Comparison of ENCODE assay signal across 12 mouse cellular contexts in genomic region chr10:118064816-118065216, GRCm38 (mm10).
DNase-seq lines count a peak whose midpoint lies in the region; ATAC-seq lines count a peak whose summit lies in the region.
"Had no signal": no experiment of that assay in that cellular context is flagged by ENCODE, and none has a peak within 500 bp of the region (broad histone marks: within the 10 kb centered on the region; RNA-seq: fewer than 3 reads in every experiment).

No protein-coding gene starts in this region.

- peaks cover 0 to 3% of the 10 kb centered on the region in 2 experiments; a peak in 1 of 4 replicates for H3K4me1 ChIP-seq in heart, embryonic 14.5 days (ENCODE audit: control insufficient read depth in 2 of 2, insufficient read depth in 2 of 2, low read length in 2 of 2)
- no peaks in the 10 kb centered on the region for H3K4me1 ChIP-seq in liver, embryonic 16.5 days (ENCODE audit: control insufficient read depth, low read depth, low read length)
- no peaks in the 10 kb centered on the region for H3K4me1 ChIP-seq in midbrain, embryonic 10.5 days
- H3K4me1 ChIP-seq: stomach, embryonic 15.5 days had no signal

- 30% methylated on average over 7 of the region's 7 CpGs for WGBS in heart, embryonic 14.5 days
- WGBS in liver, embryonic 16.5 days (ENCODE audit: insufficient replicate concordance), result 22% methylated on average over 7 of the region's 7 CpGs
- 68% methylated on average over 7 of the region's 7 CpGs for WGBS in midbrain, embryonic 10.5 days

- H3K9me3 ChIP-seq in heart, embryonic 14.5 days (ENCODE audit: control insufficient read depth, low read length), result peaks cover 9% of the 10 kb centered on the region
- H3K9me3 ChIP-seq in liver, embryonic 16.5 days (replicated peaks; ENCODE audit: control insufficient read depth, low read length), result no peaks in the 10 kb centered on the region; the same call in 1 of the 2 replicates
- H3K9me3 ChIP-seq in midbrain, embryonic 10.5 days (replicated peaks), result no peaks in the 10 kb centered on the region; the same call in 1 of the 2 replicates
- H3K9me3 ChIP-seq: stomach, embryonic 15.5 days had no signal

- H3K4me3 ChIP-seq in heart, embryonic 14.5 days (ENCODE audit: control insufficient read depth in 1 of 2, insufficient read depth in 1 of 2, low read depth in 1 of 2, low read length in 2 of 2), result no peak overlapping the region
- no peak overlapping the region for H3K4me3 ChIP-seq in liver, embryonic 16.5 days (ENCODE audit: low read depth, low read length)
- no peak overlapping the region for H3K4me3 ChIP-seq in midbrain, embryonic 10.5 days
- H3K4me3 ChIP-seq: stomach, embryonic 15.5 days had no signal

- H3K36me3 ChIP-seq in heart, embryonic 14.5 days (ENCODE audit: control insufficient read depth, insufficient read depth, low read length), result no peaks in the 10 kb centered on the region
- no peaks in the 10 kb centered on the region for H3K36me3 ChIP-seq in liver, embryonic 16.5 days (ENCODE audit: control insufficient read depth, insufficient read depth)
- H3K36me3 ChIP-seq in midbrain, embryonic 10.5 days, result no peaks in the 10 kb centered on the region
- H3K36me3 ChIP-seq: stomach, embryonic 15.5 days had no signal

- no peak for DNase-seq in heart, adult 18-20 months
- DNase-seq in thymus, postnatal 0 days (ENCODE audit: low spot score), result peak; percentile 89
- DNase-seq in midbrain, embryonic 10.5 days (ENCODE audit: low spot score), result no peak
- no peak for DNase-seq in kidney, adult 18-20 months
- no peak for DNase-seq in urinary bladder, postnatal 36 days (ENCODE audit: low spot score in 2 of 2)
- DNase-seq: cerebellum, postnatal 25 days; gastrocnemius, postnatal 25 days; kidney, adult 9 months had no signal

- no peak overlapping the region for H3K27ac ChIP-seq in heart, embryonic 14.5 days (replicated peaks in 1 of 2; ENCODE audit: control insufficient read depth in 1 of 2, insufficient read depth in 1 of 2, low read depth in 2 of 2, low read length in 2 of 2)
- H3K27ac ChIP-seq in liver, embryonic 16.5 days (ENCODE audit: low read length), result no peak overlapping the region
- no peak overlapping the region; the same call in 1 of the 2 replicates for H3K27ac ChIP-seq in midbrain, embryonic 10.5 days (replicated peaks)
- H3K27ac ChIP-seq: stomach, embryonic 15.5 days had no signal

- peak; percentile 81 for ATAC-seq in heart, embryonic 14.5 days (ENCODE audit: insufficient number of reproducible peaks, insufficient read depth, low FRiP score, low read depth)
- ATAC-seq in activated CD4-positive, CD25-positive, alpha-beta regulatory T cell, adult 4 months, result peak; percentile 78
- ATAC-seq in liver, embryonic 16.5 days (ENCODE audit: low read depth), result peak; percentile 87

- H3K4me2 ChIP-seq in heart, embryonic 14.5 days (ENCODE audit: low read length), result no peak overlapping the region
- H3K4me2 ChIP-seq in liver, embryonic 16.5 days (ENCODE audit: low read depth, low read length), result no peak overlapping the region
- H3K4me2 ChIP-seq: stomach, embryonic 15.5 days had no signal

- H3K27me3 ChIP-seq in heart, embryonic 14.5 days (ENCODE audit: control insufficient read depth, insufficient read depth, low read length), result no peaks in the 10 kb centered on the region
- H3K27me3 ChIP-seq in liver, embryonic 16.5 days (ENCODE audit: control insufficient read depth, insufficient read depth, low read depth, low read length), result no peaks in the 10 kb centered on the region
- H3K27me3 ChIP-seq in midbrain, embryonic 10.5 days (ENCODE audit: low read depth, poor library complexity, severe bottlenecking), result no peaks in the 10 kb centered on the region
- H3K27me3 ChIP-seq: stomach, embryonic 15.5 days had no signal

- no peak overlapping the region for H3K9ac ChIP-seq in heart, embryonic 14.5 days (ENCODE audit: low read length)
- H3K9ac ChIP-seq in liver, embryonic 16.5 days (ENCODE audit: low read depth, low read length), result no peak overlapping the region
- H3K9ac ChIP-seq: stomach, embryonic 15.5 days had no signal
